Mouse (Mus musculus) left cerebral cortex, adult 11 months (tissue): ENCODE measurements at regions not wholly inside any gene's neighbourhood (a gene's known extent, or its start where the extent isn't known, plus 50 kb on each side); places are given as distances from the start of the nearest gene placed in this dataset.
"Not testable (repeated sequence)": the region's sequence is repeated elsewhere in the genome, so short reads cannot be mapped to it uniquely, and the experiment has no call there.

Experiments
- DNase-seq: peaks from one replicate; pipeline ENCODE4 v3.0.0; 2022; ENCODE audit warnings: low spot score

- not testable (repeated sequence) for DNase-seq
Observed at GRCm38 (mm10) chr5:3141841-3142240, 199.4 kb upstream of the Cdk6 start.

GRCm38 (mm10) chr5:3146544-3147295, 194.6 kb upstream of the Cdk6 start:
- DNase-seq, result not testable (repeated sequence)

GRCm38 (mm10) chr5:3149886-3150285, 191.4 kb upstream of the Cdk6 start:
- DNase-seq, result not testable (repeated sequence)

- not testable (repeated sequence) for DNase-seq
Observed at GRCm38 (mm10) chr5:3150766-3151165, 190.5 kb upstream of the Cdk6 start.

GRCm38 (mm10) chr5:3151534-3152148, 189.6 kb upstream of the Cdk6 start:
- DNase-seq, result not testable (repeated sequence)

- DNase-seq, result peak; percentile 47
Observed at GRCm38 (mm10) chr5:3152149-3152865, 189.0 kb upstream of the Cdk6 start.

- not testable (repeated sequence) for DNase-seq
Observed at GRCm38 (mm10) chr5:3165511-3165910, 175.8 kb upstream of the Cdk6 start.

- not testable (repeated sequence) for DNase-seq
Observed at GRCm38 (mm10) chr5:3166496-3166895, 174.8 kb upstream of the Cdk6 start.

- not testable (repeated sequence) for DNase-seq
Observed at GRCm38 (mm10) chr5:3193592-3193991, 147.7 kb upstream of the Cdk6 start.

GRCm38 (mm10) chr5:3197952-3198841, 143.1 kb upstream of the Cdk6 start:
- DNase-seq, result no peak

GRCm38 (mm10) chr5:3198869-3199550, 142.3 kb upstream of the Cdk6 start:
- not testable (repeated sequence) for DNase-seq

- not testable (repeated sequence) for DNase-seq
Observed at GRCm38 (mm10) chr5:3206160-3206559, 135.1 kb upstream of the Cdk6 start.

- DNase-seq, result not testable (repeated sequence)
Observed at GRCm38 (mm10) chr5:3208293-3208692, 133.0 kb upstream of the Cdk6 start.

GRCm38 (mm10) chr5:3211284-3211683, 130.0 kb upstream of the Cdk6 start:
- DNase-seq, result no peak

GRCm38 (mm10) chr5:3216053-3216452, 125.2 kb upstream of the Cdk6 start:
- DNase-seq, result no peak

- DNase-seq, result no peak
Observed at GRCm38 (mm10) chr5:3219230-3219629, 122.1 kb upstream of the Cdk6 start.

GRCm38 (mm10) chr5:3219770-3220169, 121.5 kb upstream of the Cdk6 start:
- no peak for DNase-seq

- not testable (repeated sequence) for DNase-seq
Observed at GRCm38 (mm10) chr5:3223819-3224218, 117.5 kb upstream of the Cdk6 start.

- not testable (repeated sequence) for DNase-seq
Observed at GRCm38 (mm10) chr5:3224392-3225054, 116.8 kb upstream of the Cdk6 start.

GRCm38 (mm10) chr5:3225358-3225757, 115.9 kb upstream of the Cdk6 start:
- DNase-seq, result not testable (repeated sequence)

GRCm38 (mm10) chr5:3244067-3244466, 97.2 kb upstream of the Cdk6 start:
- DNase-seq, result not testable (repeated sequence)
